Mouse (Mus musculus) WW6 (cell line): Measurements from ENCODE around the gene Olfr108.

Experiments
- DNase-seq: peaks from one replicate; pipeline ENCODE4 v3.0.0-alpha.2; 2013; ENCODE audit warnings: low read depth, low spot score

The Olfr108 gene

GRCm38 (mm10) chr17:37445180-37445579 lies at the start of gene Olfr108:
Olfr108 (plus strand) TSS chr17:37445480.
- DNase-seq = no peak

GRCm38 (mm10) chr17:37398926-37399325 lies 46.4 kb upstream of the Olfr108 start, which contains the start of gene Olfr107:
Olfr107 (plus strand) TSS chr17:37399226.
- DNase-seq = no peak

- no peak for DNase-seq
Observed at GRCm38 (mm10) chr17:37413380-37413779, 31.9 kb upstream of the Olfr108 start.

- DNase-seq = no peak
Observed at GRCm38 (mm10) chr17:37458616-37459015, 13.3 kb downstream of the Olfr108 start, which contains the start of gene Olfr109. Olfr109 (plus strand) TSS chr17:37458916.

- DNase-seq = no peak
Observed at GRCm38 (mm10) chr17:37483452-37483851, 38.2 kb downstream of the Olfr108 start, which contains the start of gene H2-M2. H2-M2 (minus strand) TSS chr17:37483552.

GRCm38 (mm10) chr17:37491930-37492518 lies 46.7 kb downstream of the Olfr108 start, which contains the start of gene Olfr110:
Olfr110 (plus strand) TSS chr17:37492468.
- DNase-seq = no peak
